Mouse (Mus musculus): ENCODE results near the gene Mpzl3. TPM values are rescaled to one million over a fixed set of nuclear protein-coding genes. Genes with fewer than 3 reads are reported as not detected.

The Mpzl3 gene
- total RNA-seq, 2 experiments from 2014 or later = 1.2 to 1.3 TPM

DNA sequence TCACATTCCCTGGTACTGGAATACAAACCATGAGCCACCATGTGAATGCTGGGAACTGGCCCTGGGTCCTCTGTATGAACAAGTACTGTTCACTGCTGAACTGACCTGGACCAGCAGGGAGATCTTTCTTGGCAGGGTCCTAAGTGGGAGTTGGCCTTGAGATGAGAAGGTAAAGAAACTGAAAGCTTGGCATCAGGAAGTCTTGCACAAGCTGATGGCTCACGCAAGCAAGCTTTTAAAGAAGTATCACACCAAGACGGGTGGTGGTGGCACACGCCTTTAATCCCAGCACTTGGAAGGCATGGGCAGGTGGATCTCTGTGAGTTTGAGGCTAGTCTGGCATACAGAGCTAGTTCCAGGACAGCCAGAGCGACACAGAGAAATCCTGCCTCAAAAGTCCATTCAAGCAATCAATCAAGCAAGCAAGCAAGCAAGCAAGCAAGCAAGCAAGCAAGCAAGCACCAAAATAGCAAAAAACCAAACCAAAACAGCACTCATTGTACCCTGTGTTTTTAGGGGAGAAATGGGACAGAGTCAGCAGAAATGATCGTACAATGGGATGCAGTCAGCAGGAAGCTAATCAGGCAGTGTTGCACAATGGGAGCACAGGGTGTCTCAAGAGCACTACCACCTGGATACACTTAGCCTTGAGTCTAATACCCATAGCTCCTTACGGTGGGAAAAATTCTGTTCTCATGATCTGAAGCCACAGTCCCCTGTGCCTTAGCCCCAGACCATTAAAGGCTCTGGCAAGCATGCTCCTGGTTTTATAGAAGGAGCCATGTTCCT lies 40.4 kb downstream of the Mpzl3 start:
- intact Hi-C loops (cut with DNase I) = no loop called here
- no peak for DNase-seq

DNA sequence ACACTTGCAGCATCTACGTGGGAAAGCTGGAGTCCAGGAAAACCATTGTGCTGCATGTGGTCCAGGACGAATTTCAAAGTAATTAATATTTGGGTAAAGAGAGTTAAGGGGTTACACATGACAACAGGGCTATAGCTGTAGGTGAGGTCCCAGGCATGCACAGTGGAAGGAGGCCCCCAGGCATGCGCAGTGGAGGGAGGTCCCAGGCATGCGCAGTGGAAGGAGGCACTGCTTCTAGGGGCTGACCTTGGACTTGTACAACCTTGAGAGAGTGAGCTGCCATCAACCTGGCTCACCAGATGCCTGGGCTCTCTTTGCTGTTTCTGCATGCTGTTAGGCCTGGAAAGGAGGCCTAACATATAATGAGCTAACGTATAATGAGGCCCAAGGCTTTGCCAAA lies 42.9 kb downstream of the Mpzl3 start:
- no peak for DNase-seq
- intact Hi-C loops (cut with DNase I) = no loop called here

DNA sequence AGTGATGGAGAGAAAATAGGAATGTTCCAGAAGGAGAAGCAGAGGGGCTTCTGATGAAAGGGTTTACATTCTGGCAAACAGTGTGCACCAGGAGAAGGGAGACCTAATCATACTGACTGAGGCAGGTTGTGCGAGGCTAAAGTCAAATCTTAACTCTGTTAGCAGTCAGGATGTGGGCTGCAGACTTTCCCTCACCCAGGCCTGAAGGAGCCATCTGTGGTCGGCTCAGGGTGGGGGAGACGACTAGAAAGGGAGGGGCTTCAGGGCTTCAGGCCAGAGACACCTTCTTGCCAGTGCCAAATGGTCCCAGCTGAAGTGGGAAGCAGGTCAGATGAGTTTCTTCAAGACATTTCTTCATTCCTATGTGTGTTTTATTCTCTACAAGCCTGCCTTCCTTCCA lies 43.4 kb downstream of the Mpzl3 start:
- no peak for DNase-seq
- intact Hi-C loops (cut with DNase I) = no loop called here

DNA sequence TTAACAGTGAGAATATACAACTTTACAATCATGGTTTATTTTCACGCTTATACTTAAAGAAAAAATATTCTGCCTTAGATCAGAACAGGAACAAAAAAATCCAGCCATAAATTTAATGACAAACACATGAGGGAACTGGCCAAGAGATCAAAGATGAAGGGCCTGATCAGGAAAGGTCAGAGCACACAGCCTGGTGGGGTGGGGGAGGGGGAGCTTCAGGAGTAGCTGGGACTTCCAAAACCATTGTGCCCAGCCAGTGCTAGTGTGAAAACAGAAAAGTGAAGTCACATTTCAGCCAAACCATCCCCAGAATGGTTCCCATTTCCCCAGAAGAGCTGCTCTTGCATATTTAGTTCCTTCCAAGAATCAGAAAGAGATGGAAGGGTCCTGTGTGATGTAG lies 47.5 kb downstream of the Mpzl3 start:
- DNase-seq = no peak

DNA sequence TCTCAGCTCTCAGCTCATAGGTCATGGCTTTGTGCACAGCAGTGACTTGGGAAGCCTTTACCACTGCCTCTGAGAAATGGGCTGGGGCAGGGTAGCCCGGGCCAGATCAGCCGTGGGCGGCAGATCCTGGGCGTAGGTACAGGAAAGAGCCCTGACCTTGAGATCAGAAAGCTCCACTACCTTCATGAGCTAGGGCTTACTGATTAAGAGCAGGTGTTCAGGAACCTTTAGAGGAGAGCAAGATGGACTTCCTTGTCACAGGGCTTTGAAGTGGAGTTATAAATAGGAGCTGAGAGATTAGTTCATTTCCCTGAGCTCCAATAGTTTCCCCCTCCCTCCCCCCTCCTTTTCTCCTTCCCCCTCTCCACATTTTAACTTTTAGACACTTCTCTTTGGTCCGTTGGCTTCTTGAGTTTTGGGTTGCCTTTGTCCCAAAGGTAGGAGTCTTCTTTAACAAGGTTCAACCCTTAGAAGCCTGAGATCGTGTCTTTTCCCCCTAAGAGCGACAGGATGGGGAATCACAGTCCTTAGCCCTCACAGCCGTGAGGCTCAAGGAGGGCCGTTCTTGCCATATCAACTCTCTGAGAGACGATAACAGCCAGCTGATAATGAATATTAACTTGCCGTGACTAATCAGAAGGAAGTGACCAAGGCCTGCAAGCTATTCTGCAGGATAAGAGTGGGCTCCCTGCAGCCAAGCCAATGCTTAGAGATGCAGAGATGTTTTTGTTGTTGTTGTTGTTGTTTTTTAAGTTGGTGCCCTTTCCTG lies 48.4 kb downstream of the Mpzl3 start:
- intact Hi-C loops (cut with DNase I) = no loop called here
- DNase-seq = no peak

More for the DNA sequence above, 47.5 kb downstream of the Mpzl3 start:
- intact Hi-C loops (cut with DNase I) = no loop called here

DNA sequence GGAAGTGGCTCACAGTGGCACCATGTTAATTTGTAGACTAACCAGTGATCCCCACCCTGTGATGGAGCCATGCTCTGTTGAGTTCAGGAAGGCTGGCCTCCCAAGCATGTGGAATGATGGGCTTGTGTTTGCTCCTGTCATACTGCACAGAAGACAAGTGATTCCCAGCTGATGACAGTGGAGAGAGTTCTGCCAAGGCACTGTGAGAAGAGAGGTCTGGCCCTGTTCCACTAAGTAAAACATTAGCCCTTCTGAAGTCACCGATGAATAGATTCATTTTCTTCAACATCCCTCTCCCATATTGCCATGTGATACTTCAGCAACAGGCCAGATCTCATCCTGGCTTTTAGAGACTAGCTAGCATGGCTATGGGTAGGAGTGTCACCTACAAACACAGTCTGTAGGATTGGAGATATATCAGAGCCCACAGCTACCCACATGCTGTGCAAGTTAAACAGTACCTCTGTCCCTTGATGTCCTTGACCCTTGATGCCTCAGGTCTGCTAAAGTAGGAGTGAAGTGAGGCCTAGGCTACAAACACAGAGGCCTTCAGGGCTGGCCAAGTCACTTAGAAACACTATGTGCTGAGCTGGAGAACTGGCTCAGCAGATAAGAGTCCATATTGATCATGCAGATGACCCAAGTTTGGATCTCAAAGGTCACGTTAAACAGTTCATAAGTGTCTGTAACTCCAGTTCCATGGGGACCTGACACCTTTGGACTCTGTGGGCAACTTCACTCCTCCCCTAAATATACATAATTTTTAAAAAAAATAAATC lies 50.8 kb downstream of the Mpzl3 start:
- intact Hi-C loops (cut with DNase I) = no loop called here
- DNase-seq = no peak

DNA sequence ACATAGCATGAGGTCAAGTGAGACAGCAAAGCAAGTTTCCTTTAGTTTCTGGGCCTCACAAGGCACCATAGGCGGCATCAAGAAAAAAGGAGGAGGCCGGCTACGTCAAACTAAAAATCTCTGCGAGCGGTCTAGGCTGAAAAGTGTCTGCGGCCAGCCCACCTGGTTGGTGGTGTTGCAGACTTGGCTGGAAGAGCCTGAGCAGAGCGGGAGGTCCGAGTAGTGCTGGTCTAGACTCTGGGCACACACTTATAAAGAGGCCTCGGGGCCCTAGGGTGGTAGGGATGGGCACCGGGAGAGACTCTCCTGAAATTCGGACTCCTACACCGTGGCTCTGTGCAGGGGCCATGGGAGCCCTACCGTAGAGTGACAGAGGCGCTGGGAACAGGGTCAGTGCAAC lies 60.7 kb downstream of the Mpzl3 start:
- intact Hi-C loops (cut with DNase I) = no loop called here
- peak in 1 of 2 experiments; percentile 28 for DNase-seq

DNA sequence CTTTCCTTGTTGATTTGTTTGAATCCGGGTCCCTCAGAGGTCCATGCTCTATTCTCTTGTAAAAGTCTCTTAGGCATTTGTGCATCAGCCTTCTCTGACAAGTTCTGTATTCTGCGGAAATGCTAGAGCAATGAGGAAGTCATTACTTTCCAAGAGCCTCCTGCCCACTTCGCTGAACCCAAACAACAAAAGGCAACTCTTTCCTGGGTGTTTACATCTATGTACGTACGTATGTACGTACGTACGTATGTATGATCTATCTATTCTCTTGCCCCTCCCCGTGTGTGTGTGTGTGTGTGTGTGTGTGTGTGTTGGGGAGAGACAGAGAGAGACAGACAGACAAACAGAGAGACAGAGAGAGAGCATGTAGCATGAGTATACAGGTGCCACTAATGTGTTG lies 61.8 kb downstream of the Mpzl3 start:
- intact Hi-C loops (cut with DNase I) = no loop called here
- DNase-seq = no peak

DNA sequence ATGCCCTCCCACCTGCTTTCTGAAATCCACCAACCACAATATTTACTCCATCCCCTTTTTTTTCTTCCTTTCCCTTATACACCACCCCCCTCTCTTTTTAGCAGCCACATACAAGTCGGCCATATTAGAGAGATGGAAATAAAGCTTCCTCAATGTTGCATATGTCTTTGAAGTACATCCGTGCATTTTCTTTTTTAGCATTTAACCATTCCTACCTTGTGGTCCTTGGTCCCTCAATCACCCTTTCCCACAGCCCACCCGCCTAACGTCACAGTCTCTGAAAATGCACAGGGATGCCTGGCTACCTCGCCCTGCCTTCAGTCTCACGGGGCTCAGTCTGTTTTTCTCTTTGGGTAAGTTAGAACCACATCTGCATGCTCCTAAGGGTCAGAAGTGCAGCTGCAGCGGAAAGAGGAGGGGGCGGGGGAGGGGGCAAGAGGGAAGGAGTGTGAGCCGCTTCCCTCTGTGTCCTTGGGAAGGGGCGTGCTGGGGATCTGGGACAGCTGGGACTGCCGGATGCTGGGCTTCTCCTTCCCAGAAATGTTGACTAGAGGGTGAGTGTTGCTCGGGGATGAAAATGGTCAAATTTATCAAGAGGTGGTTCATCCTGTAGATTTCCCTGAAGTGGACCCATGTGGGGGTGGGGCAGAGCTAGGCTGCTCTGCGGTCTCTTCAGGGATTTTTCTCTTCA lies 62.9 kb downstream of the Mpzl3 start, which contains the start of gene Scn2b:
Gene Scn2b, plus strand, starts transcription at position 42 of the 691 bp plus-strand sequence.
- intact Hi-C loops (cut with DNase I) = no loop called here

DNA sequence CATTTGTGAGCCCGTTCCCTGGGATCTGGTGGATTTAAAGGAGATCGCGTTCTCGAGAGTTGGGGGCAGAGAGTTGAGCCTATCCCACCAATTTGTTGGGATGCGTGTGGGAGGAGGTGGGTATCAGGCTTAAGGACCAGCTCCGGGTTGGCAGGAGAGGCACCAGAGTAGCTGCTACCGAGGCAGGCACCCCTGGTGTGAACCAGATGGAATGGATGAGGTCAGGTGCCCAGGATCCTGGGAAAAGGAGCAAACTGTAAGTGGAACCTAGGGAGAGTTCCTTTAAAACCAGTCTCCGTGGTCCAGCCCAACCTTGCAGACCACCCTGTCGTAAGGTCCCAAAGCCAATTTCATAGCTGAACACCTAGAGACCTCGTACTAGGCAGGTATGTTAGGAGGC lies 63.6 kb downstream of the Mpzl3 start:
- intact Hi-C loops (cut with DNase I) = no loop called here

More for the DNA sequence above, 62.9 kb downstream of the Mpzl3 start, which contains the start of gene Scn2b:
- DNase-seq = no peak

DNA sequence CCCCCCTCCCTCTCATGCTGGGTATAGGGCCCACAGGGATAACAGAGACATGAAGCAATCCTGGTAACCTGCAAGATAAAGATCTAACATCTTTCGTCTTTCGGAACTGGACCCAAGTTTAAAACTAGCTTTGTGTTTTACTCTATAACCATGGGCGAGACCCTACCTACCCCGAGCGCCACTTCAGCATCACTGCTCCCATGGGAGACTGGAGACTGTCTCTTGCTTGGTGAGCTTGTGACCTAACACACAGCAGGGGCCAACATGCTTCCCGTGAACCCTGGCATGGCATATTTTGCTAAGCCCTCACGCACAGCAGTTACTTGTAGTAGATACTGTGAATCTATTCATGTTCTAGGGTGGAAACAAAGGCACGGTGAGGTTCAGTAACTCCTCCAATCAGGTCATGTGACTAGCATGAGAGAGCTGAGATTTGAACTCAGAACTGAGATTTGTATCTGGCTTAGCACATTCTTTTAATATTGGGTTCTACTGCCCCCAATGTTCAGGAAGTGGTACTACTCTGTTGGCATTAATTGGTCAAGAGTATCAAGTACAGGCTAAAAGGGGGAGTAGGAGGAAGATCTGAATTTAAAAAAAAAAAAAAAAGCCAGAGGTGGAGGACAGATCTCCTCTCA lies 64.4 kb downstream of the Mpzl3 start:
- DNase-seq = no peak
- intact Hi-C loops (cut with DNase I) = no loop called here

More for the DNA sequence above, 63.6 kb downstream of the Mpzl3 start:
- no peak for DNase-seq

DNA sequence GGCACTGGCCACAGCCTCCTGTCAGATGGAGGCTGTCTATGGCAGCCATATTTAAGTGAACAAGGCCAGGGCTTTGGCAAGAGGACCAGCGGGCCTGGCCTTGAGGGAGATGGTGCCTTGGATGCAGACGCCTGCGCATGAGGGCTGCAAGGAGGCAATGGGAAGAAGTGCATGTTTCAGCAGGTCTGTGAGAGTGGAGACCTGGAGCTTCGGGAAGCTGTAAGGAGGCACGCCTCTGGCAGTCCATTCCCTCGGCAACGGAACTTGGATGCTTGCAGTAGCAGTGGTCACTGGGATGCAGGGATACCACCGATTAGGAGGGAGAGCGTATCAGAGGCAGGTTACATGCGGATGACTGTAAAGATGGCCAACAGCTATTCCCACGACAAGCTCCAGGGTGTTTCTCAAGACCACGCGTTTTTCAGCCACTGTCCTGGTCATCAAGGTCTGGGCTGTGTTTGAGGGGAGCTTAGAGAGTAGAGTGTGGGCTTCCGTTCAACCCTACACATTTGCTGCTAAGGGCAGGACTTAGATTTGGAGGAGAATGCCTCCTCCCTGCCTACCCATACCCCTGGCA lies 65.1 kb downstream of the Mpzl3 start:
- DNase-seq = no peak
- intact Hi-C loops (cut with DNase I) = no loop called here

DNA sequence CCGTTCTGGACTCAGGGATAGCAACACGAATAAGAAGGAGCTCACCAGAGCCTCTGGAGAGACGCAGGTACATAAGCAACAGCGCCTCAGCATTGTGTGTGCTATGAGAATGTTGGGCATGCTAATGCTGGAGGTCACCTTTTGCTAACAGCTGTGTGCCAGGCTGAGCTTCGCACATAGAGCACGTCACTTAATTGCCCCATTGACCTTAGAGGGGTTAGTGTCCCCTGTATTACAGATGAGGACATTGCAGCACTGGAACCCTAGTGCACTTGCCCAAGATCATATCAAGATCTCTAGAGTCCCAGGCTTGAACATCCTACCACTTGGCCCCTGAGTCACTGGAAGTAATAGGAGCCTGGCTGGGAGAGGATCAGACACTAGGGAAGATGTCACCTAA lies 65.6 kb downstream of the Mpzl3 start:
- no peak for DNase-seq
- intact Hi-C loops (cut with DNase I) = no loop called here

DNA sequence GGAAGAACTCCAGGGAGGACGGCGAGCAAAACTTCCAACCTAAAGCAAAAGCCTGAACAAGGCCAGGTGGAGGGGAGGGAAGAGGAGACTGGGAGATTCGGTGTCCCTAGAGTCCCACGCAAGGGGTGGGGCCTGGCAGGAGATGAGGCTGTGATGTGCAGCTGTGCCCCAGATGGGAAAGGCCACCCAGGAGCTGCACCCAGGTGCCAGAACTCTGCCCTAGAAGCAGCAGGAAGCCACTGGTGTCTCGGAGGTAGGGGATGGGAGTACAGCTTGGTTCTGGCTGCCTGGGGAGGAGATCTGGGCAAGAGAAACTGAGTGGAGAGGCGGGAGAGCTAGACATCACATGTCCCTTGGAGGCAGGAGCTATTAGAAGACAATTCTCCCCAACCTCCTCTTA lies 66.0 kb downstream of the Mpzl3 start:
- intact Hi-C loops (cut with DNase I) = loop anchor here (1.0 kb wide), 1 partner anchor 25 kb away; no protein-coding TSS in a partner anchor
- no peak for DNase-seq

DNA sequence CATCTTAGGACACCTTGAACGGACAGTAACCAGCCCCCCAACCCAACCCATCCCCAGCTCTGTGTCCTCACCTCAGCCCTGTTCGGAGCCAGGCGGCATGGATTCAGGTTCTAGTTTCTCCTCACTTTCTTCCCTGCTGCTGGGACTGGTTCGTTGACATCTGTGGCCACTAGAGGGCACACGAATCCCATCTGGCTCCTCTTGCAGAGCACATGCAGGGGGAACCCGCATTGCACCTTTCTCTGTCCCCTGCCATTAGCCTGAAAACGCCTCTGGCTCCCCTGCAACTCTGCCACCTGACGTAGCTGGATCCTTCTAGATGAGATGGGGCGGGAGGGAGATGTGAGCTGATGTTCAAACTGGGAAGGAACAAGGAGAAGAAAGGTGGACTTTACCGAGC lies 66.8 kb downstream of the Mpzl3 start:
- intact Hi-C loops (cut with DNase I) = loop anchor here (1.0 kb wide), 1 partner anchor 25 kb away; no protein-coding TSS in a partner anchor
- peak; percentile 75 to 81 for DNase-seq

DNA sequence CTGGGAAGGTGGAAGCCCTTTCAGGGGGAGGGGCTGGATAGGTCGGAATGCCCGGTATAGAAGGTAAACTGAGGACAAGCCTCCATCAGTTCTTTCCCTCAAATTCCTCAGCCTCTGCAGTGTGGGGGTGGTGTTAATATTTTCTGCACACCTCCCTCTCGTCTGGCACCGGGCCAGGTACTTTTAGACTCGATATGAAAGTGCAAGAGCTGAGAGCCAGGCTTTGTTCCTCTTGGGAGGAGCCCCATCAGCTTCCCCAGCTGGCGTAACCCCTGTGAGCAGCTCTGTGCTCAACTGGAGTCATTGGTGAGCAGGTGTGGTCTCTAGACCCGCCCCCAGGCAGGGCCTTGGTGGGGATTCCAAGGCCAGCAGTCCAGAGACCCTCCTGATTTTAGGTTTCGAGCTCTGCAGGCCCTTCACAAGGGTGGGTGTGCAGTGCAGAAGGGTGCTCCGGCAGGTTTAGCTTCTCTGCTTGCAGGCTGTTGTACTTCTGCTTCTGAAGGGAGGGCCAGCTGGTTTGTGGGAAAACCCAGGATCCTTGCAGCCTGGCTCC lies 67.3 kb downstream of the Mpzl3 start:
- DNase-seq = peak; percentile 27 to 32
- intact Hi-C loops (cut with DNase I) = no loop called here

DNA sequence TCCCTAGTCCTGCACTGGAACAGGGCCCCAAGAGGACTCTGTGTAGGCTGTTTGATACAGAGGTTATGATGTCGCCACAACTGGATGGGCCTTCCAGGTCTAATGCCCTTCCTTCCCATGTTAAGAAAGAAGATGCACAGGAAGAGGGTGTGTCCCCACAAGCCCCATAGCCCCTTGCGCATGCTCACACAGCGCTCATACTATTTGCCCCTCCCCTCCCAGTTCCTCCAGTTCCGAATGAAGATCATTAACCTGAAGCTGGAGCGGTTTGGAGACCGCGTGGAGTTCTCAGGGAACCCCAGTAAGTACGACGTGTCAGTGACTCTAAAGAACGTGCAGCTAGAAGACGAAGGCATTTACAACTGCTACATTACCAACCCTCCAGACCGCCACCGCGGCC lies 70.2 kb downstream of the Mpzl3 start:
- intact Hi-C loops (cut with DNase I) = no loop called here

DNA sequence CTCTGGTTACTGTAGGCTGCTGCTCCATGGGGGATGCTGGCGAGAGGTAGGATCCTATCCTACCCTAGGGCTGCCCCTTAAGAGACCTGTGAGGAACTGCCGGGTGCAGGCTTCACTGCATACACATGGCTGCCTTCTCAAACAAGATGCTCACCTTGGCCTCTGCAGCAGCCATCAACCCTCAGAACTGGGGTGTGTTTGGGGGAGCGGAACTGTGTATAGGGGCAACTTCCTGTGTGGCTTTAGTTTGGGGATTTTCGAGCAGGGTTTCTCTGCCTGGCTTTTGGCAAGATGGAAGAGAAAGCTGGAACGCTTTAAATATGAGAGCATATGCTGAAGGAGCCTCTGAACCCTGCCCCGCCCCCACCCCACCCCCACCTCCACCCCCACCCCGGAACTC lies 72.0 kb downstream of the Mpzl3 start:
- intact Hi-C loops (cut with DNase I) = no loop called here
- no peak for DNase-seq

More for the DNA sequence above, 70.2 kb downstream of the Mpzl3 start:
- no peak for DNase-seq
